Mouse (Mus musculus) lung, postnatal 0 days (tissue): ENCODE data around the gene Rapgef2. TPM values are rescaled to one million over a fixed set of nuclear protein-coding genes. Genes with fewer than 3 reads are reported as not detected.
A peak's percentile ranks its signal among the peaks of the same experiment; 100 is the strongest.
"Not testable (repeated sequence)": the region's sequence is repeated elsewhere in the genome, so short reads cannot be mapped to it uniquely, and the experiment has no call there.

ENCODE experiments used
- ATAC-seq: fragments of 200-750 bp; cut with Nextera tagmentation; 2 replicates; pipeline ENCODE4 v1.8.0; 2017; ENCODE audit warnings: moderate library complexity
- DNase-seq: peaks from one replicate; pipeline ENCODE4 v3.0.0-alpha.2; 2016; ENCODE audit warnings: low spot score
- H3K27ac ChIP-seq: fragments of 300-500 bp; sonication (generic); 2 replicates; pipeline ENCODE4 v1.5.1; 2014; ENCODE audit warnings: antibody characterized with exemption, mild to moderate bottlenecking, low read length, mixed read lengths
- H3K27me3 ChIP-seq: fragments of 300-500 bp; sonication (generic); replicated peaks from 2 replicates; pipeline ENCODE4 v1.6.1; 2014; ENCODE audit warnings: low read length, mixed read lengths; ENCODE audit not compliant: insufficient read depth
- H3K36me3 ChIP-seq: fragments of 300-500 bp; sonication (generic); 2 replicates; pipeline ENCODE4 v1.6.1; 2014; ENCODE audit warnings: low read length, mixed read lengths; ENCODE audit not compliant: insufficient read depth
- H3K4me1 ChIP-seq: fragments of 300-500 bp; sonication (generic); 2 replicates; pipeline ENCODE4 v1.6.1; 2014; ENCODE audit warnings: antibody characterized with exemption, low read depth, low read length, mixed read lengths; ENCODE audit not compliant: insufficient read depth
- H3K4me2 ChIP-seq: fragments of 300-500 bp; sonication (generic); replicated peaks from 2 replicates; pipeline ENCODE4 v1.6.1; 2014; ENCODE audit warnings: low read depth, mild to moderate bottlenecking, low read length, moderate library complexity, mixed read lengths
- H3K4me3 ChIP-seq: fragments of 300-500 bp; sonication (generic); 2 replicates; pipeline ENCODE4 v1.5.1; 2014; ENCODE audit warnings: low read depth, low read length
- H3K9ac ChIP-seq: fragments of 300-500 bp; sonication (generic); replicated peaks from 2 replicates; pipeline ENCODE4 v1.6.1; 2014; ENCODE audit warnings: low read depth, mild to moderate bottlenecking
- H3K9me3 ChIP-seq: fragments of 300-500 bp; sonication (generic); 2 replicates; pipeline ENCODE4 v1.6.1; 2016; ENCODE audit warnings: low read length, mixed read lengths
- CTCF ChIP-seq: IDR thresholded peaks from 2 replicates; pipeline ENCODE4 v1.5.1; 2016; ENCODE audit warnings: antibody characterized with exemption, mild to moderate bottlenecking
- EP300 ChIP-seq: IDR thresholded peaks from 2 replicates; pipeline ENCODE4 v1.6.1; 2016; ENCODE audit warnings: antibody characterized with exemption, mild to moderate bottlenecking, control low read depth
- WGBS: fragments of 180-500 bp; shearing (Covaris S2); extraction: QIAGEN DNeasy Blood & Tissue Kit; methylation state at CpG from one replicate; pipeline ENCODE4 v1.1.7; 2014; 5-methylcytosine and 5-hydroxymethylcytosine counted together
- polyA plus RNA-seq: library from polyadenylated mRNA; unstranded; fragments of >200 nt; fragmentation: Nextera tagmentation; extraction: Ambion mirVana; gene quantifications from 2 replicates; pipeline ENCODE4 v1.2.1, GENCODE M21; 2015

Rapgef2 gene
- polyA plus RNA-seq, 1 experiment from 2014 or later = 5.8 TPM

GRCm38 (mm10) chr3:79068976-79069375, 217.3 kb downstream of the Rapgef2 start:
- H3K4me1 ChIP-seq = no peaks in the 10 kb centered on the region
- peaks cover 33% of the 10 kb centered on the region; the same call in 1 of the 2 replicates for H3K36me3 ChIP-seq
- 92% methylated on average over 11 of the region's 11 CpGs for WGBS
- H3K27me3 ChIP-seq = no peaks in the 10 kb centered on the region
- no peak for TF ChIP-seq EP300
- no peak for TF ChIP-seq CTCF
- H3K4me3 ChIP-seq = no peak overlapping the region
- H3K27ac ChIP-seq = no peak overlapping the region
- H3K9me3 ChIP-seq = no peaks in the 10 kb centered on the region
- DNase-seq (no peak), ATAC-seq (no peak)
- H3K9ac ChIP-seq = no peak overlapping the region
- no peak overlapping the region for H3K4me2 ChIP-seq

GRCm38 (mm10) chr3:79066455-79067055, 219.8 kb downstream of the Rapgef2 start:
- Histone ChIP-seq H3K4me2 (no peak overlapping the region), H3K27me3 (no peaks in the 10 kb centered on the region)
- ATAC-seq = no peak

GRCm38 (mm10) chr3:79064096-79064495, 222.2 kb downstream of the Rapgef2 start:
- no peaks in the 10 kb centered on the region for H3K27me3 ChIP-seq
- no peak for ATAC-seq

More at GRCm38 (mm10) chr3:79066455-79067055, 219.8 kb downstream of the Rapgef2 start:
- DNase-seq = no peak
- Histone ChIP-seq H3K9me3 (no peaks in the 10 kb centered on the region), H3K27ac (no peak overlapping the region), H3K9ac (no peak overlapping the region), H3K4me1 (no peaks in the 10 kb centered on the region), H3K36me3 (peaks cover 21% of the 10 kb centered on the region; the same call in 1 of the 2 replicates), H3K4me3 (no peak overlapping the region)
- TF ChIP-seq CTCF = no peak
- TF ChIP-seq EP300 = no peak
- 88% methylated on average over 28 of the region's 28 CpGs for WGBS

GRCm38 (mm10) chr3:79061426-79061825, 224.9 kb downstream of the Rapgef2 start:
- DNase-seq = no peak
- WGBS = 82% methylated on average over 6 of the region's 6 CpGs
- Histone ChIP-seq H3K4me3 (no peak overlapping the region), H3K4me1 (no peaks in the 10 kb centered on the region), H3K4me2 (no peak overlapping the region), H3K9ac (no peak overlapping the region), H3K27ac (no peak overlapping the region), H3K9me3 (no peaks in the 10 kb centered on the region), H3K27me3 (no peaks in the 10 kb centered on the region), H3K36me3 (peaks cover 4% of the 10 kb centered on the region; the same call in 1 of the 2 replicates)
- TF ChIP-seq EP300 (no peak), CTCF (no peak)
- no peak for ATAC-seq

More at GRCm38 (mm10) chr3:79064096-79064495, 222.2 kb downstream of the Rapgef2 start:
- Histone ChIP-seq H3K36me3 (peaks cover 11% of the 10 kb centered on the region; the same call in 1 of the 2 replicates), H3K9me3 (no peaks in the 10 kb centered on the region), H3K4me3 (no peak overlapping the region), H3K4me1 (no peaks in the 10 kb centered on the region), H3K4me2 (no peak overlapping the region), H3K27ac (no peak overlapping the region), H3K9ac (no peak overlapping the region)
- no peak for TF ChIP-seq EP300
- TF ChIP-seq CTCF = no peak
- 88% methylated on average over 10 of the region's 10 CpGs for WGBS
- no peak for DNase-seq

GRCm38 (mm10) chr3:79058491-79058890, 227.8 kb downstream of the Rapgef2 start:
- not testable (repeated sequence) for DNase-seq, H3K9me3 ChIP-seq, H3K4me2 ChIP-seq, H3K4me3 ChIP-seq, H3K9ac ChIP-seq, H3K4me1 ChIP-seq, ATAC-seq, H3K27me3 ChIP-seq, H3K36me3 ChIP-seq, H3K27ac ChIP-seq
- WGBS = 91% methylated on average over 2 of the region's 2 CpGs

- ATAC-seq = no peak
- TF ChIP-seq EP300 = no peak
- TF ChIP-seq CTCF = no peak
- no peak for DNase-seq
- Histone ChIP-seq H3K4me2 (no peak overlapping the region), H3K27me3 (no peaks in the 10 kb centered on the region), H3K27ac (no peak overlapping the region), H3K9ac (no peak overlapping the region), H3K4me1 (no peaks in the 10 kb centered on the region), H3K9me3 (no peaks in the 10 kb centered on the region), H3K36me3 (no peaks in the 10 kb centered on the region), H3K4me3 (no peak overlapping the region)
- 67% methylated on average over 5 of the region's 5 CpGs for WGBS
Measured at GRCm38 (mm10) chr3:79045251-79045650, 241.1 kb downstream of the Rapgef2 start.

- H3K36me3 ChIP-seq = no peaks in the 10 kb centered on the region
- H3K27me3 ChIP-seq = no peaks in the 10 kb centered on the region
- H3K4me3 ChIP-seq = no peak overlapping the region
- DNase-seq (peak; percentile 26), ATAC-seq (no peak)
- H3K9ac ChIP-seq = no peak overlapping the region
- no peak overlapping the region for H3K27ac ChIP-seq
- 56% methylated on average over 3 of the region's 3 CpGs for WGBS
- H3K9me3 ChIP-seq = no peaks in the 10 kb centered on the region
- no peak for TF ChIP-seq CTCF
- TF ChIP-seq EP300 = no peak
- H3K4me1 ChIP-seq = no peaks in the 10 kb centered on the region
- H3K4me2 ChIP-seq = no peak overlapping the region
Measured at GRCm38 (mm10) chr3:79042973-79043372, 243.3 kb downstream of the Rapgef2 start.
